Mouse (Mus musculus): ENCODE measurements around the gene Cyba. TPM values are rescaled to one million over a fixed set of nuclear protein-coding genes. Genes with fewer than 3 reads are reported as not detected.

Gene Cyba
- total and polyA plus RNA-seq, 3 experiments = 41.2 to 92.8 (median 43.9) TPM

DNA sequence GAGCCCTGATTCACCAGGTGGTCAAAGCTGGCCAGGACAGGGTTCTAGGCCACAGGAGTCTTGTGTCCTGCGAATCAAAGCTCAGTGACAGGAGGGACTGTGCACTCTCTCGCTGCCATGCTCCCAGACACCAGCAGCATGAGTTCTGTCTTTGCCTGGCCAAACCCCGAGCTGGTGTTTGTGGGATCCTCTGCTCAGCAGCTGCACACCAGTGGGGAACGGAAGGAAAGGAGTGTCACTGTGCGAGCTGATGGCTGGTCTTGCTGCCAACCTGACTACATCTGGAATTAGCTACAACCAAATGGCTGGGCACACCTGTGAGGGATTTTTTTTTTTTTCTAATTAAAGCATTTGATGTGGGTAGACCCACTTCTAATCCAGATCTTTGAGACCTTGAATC, 38.0 kb upstream of the Cyba start:
- no peak overlapping the region for H3K27ac ChIP-seq
- WGBS = 80% methylated on average over 5 of the region's 5 CpGs
- no peak for TF ChIP-seq EP300 (IDR thresholded peaks at IDR 0.05; ENCODE audit: insufficient read depth, low read depth, low read length)
- no peak for TF ChIP-seq CTCF (IDR thresholded peaks at IDR 0.05)
- TF ChIP-seq POLR2A (IDR thresholded peaks at IDR 0.05; ENCODE audit: insufficient read depth, low read depth, low read length) = no peak
- intact Hi-C loops (cut with DNase I) = loop anchor here (10.0 kb wide), 1 partner anchor 744 kb away; the partner anchor contains the start of genes Chmp1a and Spata33
- no peak overlapping the region for H3K9ac ChIP-seq (ENCODE audit: low read depth, low read length)
- H3K36me3 ChIP-seq (ENCODE audit: control insufficient read depth, insufficient read depth, low read length) = no peaks in the 10 kb centered on the region
- H3K4me3 ChIP-seq = no peak overlapping the region
- DNase-seq = no peak
- H3K79me2 ChIP-seq (replicated peaks; ENCODE audit: control insufficient read depth, insufficient read depth, low read length) = no peaks in the 10 kb centered on the region; the same call in 1 of the 2 replicates
- H3K4me1 ChIP-seq (ENCODE audit: control insufficient read depth, insufficient read depth, low read length) = peaks cover 4% of the 10 kb centered on the region
- no peaks in the 10 kb centered on the region for H3K27me3 ChIP-seq (ENCODE audit: control insufficient read depth, insufficient read depth, low read length)

DNA sequence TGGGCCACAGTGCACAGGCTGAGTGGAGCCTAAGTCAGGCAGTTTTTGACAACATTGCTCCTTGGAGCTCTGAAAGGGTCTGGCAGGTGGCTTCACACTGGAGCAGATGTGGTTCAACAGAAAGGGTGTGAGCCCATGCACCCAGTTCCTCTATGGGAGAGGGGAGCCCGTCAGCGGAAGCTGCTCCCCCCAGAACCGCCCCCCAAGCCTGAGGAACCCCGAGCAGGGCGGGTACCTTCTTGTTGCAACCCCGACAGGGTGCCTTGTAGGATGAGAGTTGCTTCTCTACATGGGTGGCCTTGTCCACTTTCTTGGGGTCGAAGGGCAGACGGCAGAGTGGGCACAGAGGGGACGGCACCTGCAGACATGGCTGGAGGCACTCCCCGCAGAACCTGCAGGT, 37.2 kb upstream of the Cyba start:
- no peaks in the 10 kb centered on the region for H3K36me3 ChIP-seq (ENCODE audit: control insufficient read depth, insufficient read depth, low read length)
- intact Hi-C loops (cut with DNase I) = loop anchor here (10.0 kb wide), 1 partner anchor 745 kb away; the partner anchor contains the start of genes Chmp1a and Spata33
- TF ChIP-seq POLR2A (IDR thresholded peaks at IDR 0.05; ENCODE audit: insufficient read depth, low read depth, low read length) (no peak), CTCF (IDR thresholded peaks at IDR 0.05) (no peak), EP300 (IDR thresholded peaks at IDR 0.05; ENCODE audit: insufficient read depth, low read depth, low read length) (no peak)
- no peak overlapping the region for H3K4me3 ChIP-seq
- no peak for DNase-seq
- H3K27me3 ChIP-seq (ENCODE audit: control insufficient read depth, insufficient read depth, low read length) = no peaks in the 10 kb centered on the region
- H3K27ac ChIP-seq = no peak overlapping the region
- 85% methylated on average over 10 of the region's 10 CpGs for WGBS
- H3K79me2 ChIP-seq (replicated peaks; ENCODE audit: control insufficient read depth, insufficient read depth, low read length) = no peaks in the 10 kb centered on the region; the same call in 1 of the 2 replicates
- H3K4me1 ChIP-seq (ENCODE audit: control insufficient read depth, insufficient read depth, low read length) = peaks cover 3% of the 10 kb centered on the region
- H3K9ac ChIP-seq (ENCODE audit: low read depth, low read length) = no peak overlapping the region

DNA sequence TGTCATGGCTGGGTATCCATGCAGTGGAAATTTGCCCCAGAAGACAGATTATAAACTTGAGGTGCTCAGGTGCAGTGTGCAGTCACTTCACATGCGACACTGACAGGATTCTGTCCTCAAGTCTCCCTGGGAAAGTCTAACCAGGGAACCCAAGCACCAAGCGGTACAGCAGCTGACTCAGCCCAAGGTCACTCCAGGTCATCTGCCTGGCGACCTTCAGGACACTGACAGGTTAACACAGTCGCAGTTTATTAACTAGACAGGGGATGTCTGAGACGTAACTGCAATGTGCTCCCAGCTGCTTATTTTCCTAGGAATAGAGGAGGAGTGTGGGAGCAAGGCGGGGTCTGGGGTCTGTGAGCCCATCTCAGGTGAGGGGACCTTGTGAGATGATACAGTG, 36.7 kb upstream of the Cyba start:
- no peaks in the 10 kb centered on the region for H3K27me3 ChIP-seq (ENCODE audit: control insufficient read depth, insufficient read depth, low read length)
- intact Hi-C loops (cut with DNase I) = no loop called here
- no peaks in the 10 kb centered on the region for H3K4me1 ChIP-seq (ENCODE audit: control insufficient read depth, insufficient read depth, low read length)
- no peaks in the 10 kb centered on the region for H3K79me2 ChIP-seq (replicated peaks; ENCODE audit: control insufficient read depth, insufficient read depth, low read length)
- TF ChIP-seq POLR2A (IDR thresholded peaks at IDR 0.05; ENCODE audit: insufficient read depth, low read depth, low read length) = no peak
- TF ChIP-seq EP300 (IDR thresholded peaks at IDR 0.05; ENCODE audit: insufficient read depth, low read depth, low read length) = no peak
- TF ChIP-seq CTCF (IDR thresholded peaks at IDR 0.05) = no peak
- no peak overlapping the region for H3K27ac ChIP-seq
- no peak overlapping the region for H3K9ac ChIP-seq (ENCODE audit: low read depth, low read length)
- WGBS = 61% methylated on average over 6 of the region's 6 CpGs
- H3K36me3 ChIP-seq (ENCODE audit: control insufficient read depth, insufficient read depth, low read length) = no peaks in the 10 kb centered on the region
- no peak overlapping the region for H3K4me3 ChIP-seq
- no peak for DNase-seq

DNA sequence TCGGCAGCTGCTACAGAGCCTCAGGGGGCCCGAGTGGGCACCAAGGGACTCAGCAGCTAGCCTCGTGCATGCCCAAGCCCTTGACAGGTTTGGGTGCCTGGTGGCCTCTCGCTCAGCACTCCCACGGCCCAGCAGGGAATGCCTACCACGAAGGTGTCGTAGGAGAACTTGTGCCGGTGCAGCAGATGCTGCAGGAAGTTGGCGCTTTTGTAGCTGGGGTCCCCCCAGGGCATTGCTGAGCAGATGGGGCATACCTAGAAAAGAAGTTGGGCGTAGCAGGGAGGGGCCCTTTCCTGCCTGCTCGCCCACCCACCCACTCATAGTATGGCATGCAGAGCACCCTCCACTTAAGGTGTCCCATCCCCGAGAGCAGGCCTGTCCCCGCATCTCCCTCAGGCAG, 35.1 kb upstream of the Cyba start:
- Histone ChIP-seq H3K27me3 (ENCODE audit: control insufficient read depth, insufficient read depth, low read length) (no peaks in the 10 kb centered on the region), H3K9ac (ENCODE audit: low read depth, low read length) (no peak overlapping the region), H3K27ac (no peak overlapping the region), H3K4me1 (ENCODE audit: control insufficient read depth, insufficient read depth, low read length) (no peaks in the 10 kb centered on the region), H3K79me2 (replicated peaks; ENCODE audit: control insufficient read depth, insufficient read depth, low read length) (no peaks in the 10 kb centered on the region), H3K36me3 (ENCODE audit: control insufficient read depth, insufficient read depth, low read length) (no peaks in the 10 kb centered on the region), H3K4me3 (no peak overlapping the region)
- 88% methylated on average over 13 of the region's 13 CpGs for WGBS
- no peak for DNase-seq
- TF ChIP-seq EP300 (IDR thresholded peaks at IDR 0.05; ENCODE audit: insufficient read depth, low read depth, low read length) = no peak
- TF ChIP-seq POLR2A (IDR thresholded peaks at IDR 0.05; ENCODE audit: insufficient read depth, low read depth, low read length) = no peak
- no peak for TF ChIP-seq CTCF (IDR thresholded peaks at IDR 0.05)
- intact Hi-C loops (cut with DNase I) = no loop called here

DNA sequence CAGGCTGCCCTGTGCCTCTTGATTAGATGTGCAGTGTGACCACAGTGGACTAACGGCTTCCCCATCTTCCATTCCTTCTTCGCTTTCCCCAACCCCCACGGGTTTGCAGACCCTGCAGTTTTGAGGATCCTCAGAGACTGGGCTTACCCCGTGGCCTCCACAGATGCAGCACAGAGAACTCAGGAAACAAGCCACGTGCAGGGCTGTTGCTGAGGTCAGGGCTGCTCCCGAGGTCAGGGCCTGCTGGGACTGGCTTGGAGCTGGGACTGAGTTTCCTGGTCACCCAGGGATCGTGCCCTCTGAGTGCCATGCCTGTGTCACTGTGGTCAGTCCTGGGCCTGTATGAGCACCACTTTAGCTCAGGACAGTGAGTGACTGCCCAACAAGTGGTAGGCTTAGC, 32.3 kb upstream of the Cyba start:
- Histone ChIP-seq H3K9ac (ENCODE audit: low read depth, low read length) (no peak overlapping the region), H3K4me1 (ENCODE audit: control insufficient read depth, insufficient read depth, low read length) (peaks cover 2% of the 10 kb centered on the region; the same call in 1 of the 2 replicates), H3K27me3 (ENCODE audit: control insufficient read depth, insufficient read depth, low read length) (no peaks in the 10 kb centered on the region), H3K27ac (no peak overlapping the region), H3K36me3 (ENCODE audit: control insufficient read depth, insufficient read depth, low read length) (no peaks in the 10 kb centered on the region), H3K4me3 (no peak overlapping the region), H3K79me2 (replicated peaks; ENCODE audit: control insufficient read depth, insufficient read depth, low read length) (no peaks in the 10 kb centered on the region)
- intact Hi-C loops (cut with DNase I) = no loop called here
- 64% methylated on average over 7 of the region's 7 CpGs for WGBS
- DNase-seq = no peak
- TF ChIP-seq POLR2A (IDR thresholded peaks at IDR 0.05; ENCODE audit: insufficient read depth, low read depth, low read length) (no peak), CTCF (IDR thresholded peaks at IDR 0.05) (no peak), EP300 (IDR thresholded peaks at IDR 0.05; ENCODE audit: insufficient read depth, low read depth, low read length) (no peak)

DNA sequence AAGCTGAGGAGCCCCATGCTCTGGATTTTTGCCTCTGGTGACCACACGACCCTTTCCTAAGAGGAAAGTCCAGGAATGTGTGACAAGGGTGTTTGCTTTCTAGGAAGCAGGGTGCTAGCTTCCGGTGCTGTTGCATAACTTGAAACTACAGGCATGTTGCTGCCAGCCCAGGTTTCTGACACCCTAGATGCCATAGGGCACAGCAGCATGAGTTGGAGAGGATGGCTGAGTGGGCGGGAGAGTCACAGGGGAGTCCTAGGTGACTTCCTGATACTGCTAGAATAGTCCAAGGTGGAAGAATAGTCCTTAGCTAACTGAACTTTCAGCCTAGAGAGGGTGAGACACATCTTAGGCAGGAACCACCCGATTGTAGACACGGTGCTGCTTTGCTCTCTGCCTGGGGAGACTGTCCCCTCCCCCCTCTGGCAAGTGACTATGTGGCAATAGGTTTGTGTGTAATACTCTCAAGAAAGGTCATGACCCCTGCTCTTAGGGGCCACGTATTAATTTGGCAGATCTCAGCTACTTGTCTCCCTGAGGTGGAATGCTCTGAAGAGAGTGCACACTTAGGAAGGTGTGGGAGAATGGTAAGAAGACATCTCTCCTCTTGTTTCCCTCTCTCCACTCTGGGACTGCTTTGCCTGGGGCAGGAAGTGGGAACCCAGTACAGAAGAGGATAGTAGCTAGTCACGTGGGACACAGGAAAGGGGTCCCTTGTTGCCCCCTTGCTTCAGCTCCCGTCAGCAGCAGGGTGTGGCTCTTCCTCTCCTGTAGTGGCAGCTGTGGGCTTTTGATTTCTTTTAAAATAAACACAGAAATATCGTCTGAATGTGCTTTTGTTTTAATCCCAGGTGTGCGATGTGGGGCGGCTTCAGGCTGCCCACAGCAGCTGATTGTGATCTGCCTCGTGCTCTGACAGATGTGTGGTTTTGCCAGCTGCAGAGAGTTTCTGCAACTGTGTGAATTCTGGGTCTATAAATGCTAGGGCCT, 31.2 kb upstream of the Cyba start:
- intact Hi-C loops (cut with DNase I) = no loop called here
- Histone ChIP-seq H3K27me3 (ENCODE audit: control insufficient read depth, insufficient read depth, low read length) (no peaks in the 10 kb centered on the region), H3K4me1 (ENCODE audit: control insufficient read depth, insufficient read depth, low read length) (peaks cover 4% of the 10 kb centered on the region; the same call in 1 of the 2 replicates), H3K79me2 (replicated peaks; ENCODE audit: control insufficient read depth, insufficient read depth, low read length) (no peaks in the 10 kb centered on the region), H3K9ac (ENCODE audit: low read depth, low read length) (no peak overlapping the region), H3K36me3 (ENCODE audit: control insufficient read depth, insufficient read depth, low read length) (no peaks in the 10 kb centered on the region), H3K4me3 (no peak overlapping the region), H3K27ac (no peak overlapping the region)
- DNase-seq = no peak
- TF ChIP-seq CTCF (IDR thresholded peaks at IDR 0.05) = no peak
- TF ChIP-seq EP300 (IDR thresholded peaks at IDR 0.05; ENCODE audit: insufficient read depth, low read depth, low read length) = no peak
- TF ChIP-seq POLR2A (IDR thresholded peaks at IDR 0.05; ENCODE audit: insufficient read depth, low read depth, low read length) = no peak
- WGBS = 39% methylated on average over 12 of the region's 12 CpGs
